19 mouse cellular contexts compared by ENCODE assay signal in the genomic region with DNA sequence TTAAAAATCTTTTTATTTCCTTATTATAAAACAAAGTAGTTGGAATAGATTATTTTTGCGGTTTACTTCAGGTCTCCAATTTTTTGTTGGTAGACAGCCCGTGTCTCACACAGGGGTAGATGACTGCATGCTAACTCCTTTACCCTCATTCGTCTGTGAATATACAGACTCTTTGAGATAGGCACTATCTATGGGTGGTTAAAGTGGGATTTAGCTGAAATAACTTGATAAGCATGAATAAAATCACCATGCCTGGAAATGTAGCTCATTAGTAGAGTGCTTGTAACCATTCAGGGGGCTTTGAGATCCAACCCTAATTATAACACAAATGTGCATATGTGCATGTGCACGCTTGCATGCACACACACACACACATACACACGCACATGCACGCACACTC.
"Had no signal": no experiment of that assay in that cellular context is flagged by ENCODE, and none has a peak within 500 bp of the region (broad histone marks: within the 10 kb centered on the region; RNA-seq: fewer than 3 reads in every experiment).

No protein-coding gene starts in this region.

- H3K36me3 ChIP-seq: limb, embryonic 12.5 days; limb, embryonic 15.5 days; liver, embryonic 12.5 days; midbrain, embryonic 12.5 days; midbrain, embryonic 15.5 days; neural tube, embryonic 12.5 days; neural tube, embryonic 15.5 days; stomach, embryonic 15.5 days had no signal

- H3K4me1 ChIP-seq: midbrain, embryonic 12.5 days; neural tube, embryonic 12.5 days; neural tube, embryonic 15.5 days had no signal

- H3K27ac ChIP-seq: limb, embryonic 12.5 days; limb, embryonic 15.5 days; liver, embryonic 12.5 days; midbrain, embryonic 12.5 days; midbrain, embryonic 15.5 days; neural tube, embryonic 12.5 days; neural tube, embryonic 15.5 days; stomach, embryonic 15.5 days had no signal

- ATAC-seq: intestine, embryonic 16.5 days; liver, embryonic 12.5 days; midbrain, embryonic 15.5 days had no signal

- H3K9me3 ChIP-seq: limb, embryonic 12.5 days; limb, embryonic 15.5 days; liver, embryonic 12.5 days; megakaryocyte, embryonic 14.5 days; midbrain, embryonic 12.5 days; midbrain, embryonic 15.5 days; neural tube, embryonic 12.5 days; neural tube, embryonic 15.5 days; stomach, embryonic 15.5 days had no signal

- H3K4me3 ChIP-seq: limb, embryonic 12.5 days; limb, embryonic 15.5 days; liver, embryonic 12.5 days; megakaryocyte, embryonic 14.5 days; midbrain, embryonic 12.5 days; midbrain, embryonic 15.5 days; neural tube, embryonic 12.5 days; neural tube, embryonic 15.5 days; stomach, embryonic 15.5 days had no signal

- H3K9ac ChIP-seq: limb, embryonic 12.5 days; limb, embryonic 15.5 days; liver, embryonic 12.5 days; lung, embryonic 14.5 days; midbrain, embryonic 12.5 days; midbrain, embryonic 15.5 days; neural tube, embryonic 12.5 days; neural tube, embryonic 15.5 days; stomach, embryonic 15.5 days had no signal

- H3K4me2 ChIP-seq: limb, embryonic 12.5 days; limb, embryonic 15.5 days; liver, embryonic 12.5 days; lung, embryonic 14.5 days; midbrain, embryonic 12.5 days; midbrain, embryonic 15.5 days; neural tube, embryonic 12.5 days; neural tube, embryonic 15.5 days; stomach, embryonic 15.5 days had no signal

- DNase-seq: kidney, adult 18-20 months; kidney, adult 9 months; kidney, postnatal 14 days; kidney, postnatal 4 days; left cerebral cortex, postnatal 4 days; right cerebral cortex, postnatal 25 days; spleen, adult 18-20 months; thymus, postnatal 25 days had no signal

- H3K27me3 ChIP-seq: limb, embryonic 12.5 days; limb, embryonic 15.5 days; liver, embryonic 12.5 days; megakaryocyte, embryonic 14.5 days; neural tube, embryonic 12.5 days; neural tube, embryonic 15.5 days; stomach, embryonic 15.5 days had no signal
